Mouse (Mus musculus) Patski (cell line): ENCODE measurements around the gene Klhl26. TPM values are rescaled to one million over a fixed set of nuclear protein-coding genes. Genes with fewer than 3 reads are reported as not detected.
A peak's percentile ranks its signal among the peaks of the same experiment; 100 is the strongest.

Experiments
- ATAC-seq: fragments of 100-300 bp; one replicate; pipeline ENCODE4 v1.8.0; 2021
- CTCF ChIA-PET: fragments of 350-600 bp; sonication (Branson Sonifier 250); formaldehyde crosslinking; loops from one replicate; lab custom pipeline; 2022; ENCODE audit warnings: inconsistent platforms; lab: Charles Lee
- POLR2A ChIA-PET: fragments of 350-600 bp; sonication (Branson Sonifier 250); formaldehyde crosslinking; loops from one replicate; lab custom pipeline; 2022; ENCODE audit warnings: antibody characterized with exemption, inconsistent platforms; lab: Charles Lee
- DNase-seq: peaks from one replicate; pipeline ENCODE4 v3.0.0-alpha.2; 2011; ENCODE audit warnings: low read depth, low spot score
- H3K27me3 ChIP-seq: fragments of 371-371 bp; one replicate; pipeline ENCODE4 v1.5.1; 2021
- CTCF ChIP-seq: fragments of 100-300 bp; IDR thresholded peaks from one replicate; pipeline ENCODE4 v1.5.1; 2021
- in situ Hi-C: fragments of 300-500 bp; cut with MboI; formaldehyde crosslinking; loops from 3 replicates; pipeline ENCODE4 v1.11.1; 2018; ENCODE audit warnings: low pct_unique_long_range_greater_than_20kb, mixed read lengths
- polyA plus RNA-seq: library from polyadenylated mRNA; unstranded; gene quantifications from one replicate; pipeline ENCODE4 v1.2.3, GENCODE M21; 2021

Gene Klhl26
- polyA plus RNA-seq, 1 experiment from 2014 or later: 27.5 TPM

GRCm38 (mm10) chr8:70452196-70452966 lies 24.4 kb downstream of the Klhl26 start:
- ATAC-seq: no peak
- ChIA-PET CTCF (no interaction called here), POLR2A (no interaction called here)
- no peak for TF ChIP-seq CTCF
- in situ Hi-C loops: no loop called here
- no peaks in the 10 kb centered on the region for H3K27me3 ChIP-seq
- DNase-seq: no peak

GRCm38 (mm10) chr8:70447639-70448420 lies 28.9 kb downstream of the Klhl26 start:
- ATAC-seq: no peak
- ChIA-PET CTCF (interaction anchor here (0.8 to 1.2 kb wide), 2 partner anchors 53 to 79 kb away, joined by 3 read pairs; partner anchors contain the start of gene Fkbp8), POLR2A (interaction anchor here (0.9 kb wide), 1 partner anchor 10 kb away, joined by 3 read pairs; no protein-coding TSS in a partner anchor)

GRCm38 (mm10) chr8:70445988-70446387 lies 30.8 kb downstream of the Klhl26 start:
- POLR2A ChIA-PET: no interaction called here
- in situ Hi-C loops: no loop called here
- CTCF ChIA-PET: interaction anchor here (1.0 to 1.7 kb wide), 2 partner anchors 58 to 59 kb away, joined by 3 read pairs; no protein-coding TSS in a partner anchor
- DNase-seq (no peak), ATAC-seq (no peak)
- no peaks in the 10 kb centered on the region for H3K27me3 ChIP-seq
- TF ChIP-seq CTCF: no peak

More at GRCm38 (mm10) chr8:70447639-70448420, 28.9 kb downstream of the Klhl26 start:
- no peaks in the 10 kb centered on the region for H3K27me3 ChIP-seq
- DNase-seq: no peak
- in situ Hi-C loops: no loop called here
- no peak for TF ChIP-seq CTCF

GRCm38 (mm10) chr8:70443326-70443725 lies 33.4 kb downstream of the Klhl26 start:
- in situ Hi-C loops: no loop called here
- TF ChIP-seq CTCF: no peak
- DNase-seq: no peak
- CTCF ChIA-PET: interaction anchor here (1.0 kb wide), 1 partner anchor 24 kb away, joined by 3 read pairs; no protein-coding TSS in a partner anchor
- POLR2A ChIA-PET: no interaction called here
- no peaks in the 10 kb centered on the region for H3K27me3 ChIP-seq
- no peak for ATAC-seq

GRCm38 (mm10) chr8:70441565-70441964 lies 35.2 kb downstream of the Klhl26 start:
- ATAC-seq: no peak
- POLR2A ChIA-PET: no interaction called here
- in situ Hi-C loops: no loop called here
- no peak for TF ChIP-seq CTCF
- no peaks in the 10 kb centered on the region for H3K27me3 ChIP-seq
- no peak for DNase-seq
- CTCF ChIA-PET: interaction anchor here (1.6 kb wide), 1 partner anchor 12 kb away, joined by 3 read pairs; no protein-coding TSS in a partner anchor

GRCm38 (mm10) chr8:70440246-70440645 lies 36.5 kb downstream of the Klhl26 start:
- POLR2A ChIA-PET: no interaction called here

GRCm38 (mm10) chr8:70439848-70440179 lies 37.0 kb downstream of the Klhl26 start:
- TF ChIP-seq CTCF: no peak
- H3K27me3 ChIP-seq: no peaks in the 10 kb centered on the region
- DNase-seq: no peak
- no peak for ATAC-seq
- ChIA-PET CTCF (interaction anchor here (1.5 kb wide), 1 partner anchor 67 kb away, joined by 3 read pairs; the partner anchor contains the start of gene Rex1bd), POLR2A (no interaction called here)
- in situ Hi-C loops: no loop called here

More at GRCm38 (mm10) chr8:70440246-70440645, 36.5 kb downstream of the Klhl26 start:
- CTCF ChIA-PET: interaction anchor here (1.5 to 1.6 kb wide), 2 partner anchors 13 to 67 kb away, joined by 3 read pairs; partner anchors contain the start of gene Rex1bd
- no peaks in the 10 kb centered on the region for H3K27me3 ChIP-seq
- in situ Hi-C loops: no loop called here
- no peak for ATAC-seq
- TF ChIP-seq CTCF: no peak
- no peak for DNase-seq

- no peaks in the 10 kb centered on the region for H3K27me3 ChIP-seq
- DNase-seq: peak; percentile 73
- TF ChIP-seq CTCF: no peak
- peak; percentile 66 for ATAC-seq
- in situ Hi-C loops: no loop called here
- CTCF ChIA-PET: interaction anchor here (1.5 kb wide), 1 partner anchor 68 kb away, joined by 3 read pairs; the partner anchor contains the start of gene Rex1bd
- POLR2A ChIA-PET: no interaction called here
Observed at GRCm38 (mm10) chr8:70439055-70439847, 37.5 kb downstream of the Klhl26 start, which contains the start of gene Crtc1. Gene Crtc1, minus strand, starts transcription at chr8:70439579.

- no peak for TF ChIP-seq CTCF
- no peak for ATAC-seq
- H3K27me3 ChIP-seq: no peaks in the 10 kb centered on the region
- in situ Hi-C loops: no loop called here
- DNase-seq: no peak
- ChIA-PET POLR2A (no interaction called here), CTCF (no interaction called here)
Observed at GRCm38 (mm10) chr8:70438423-70438822, 38.3 kb downstream of the Klhl26 start.

GRCm38 (mm10) chr8:70435156-70435555 lies 41.6 kb downstream of the Klhl26 start:
- no peak for TF ChIP-seq CTCF
- no peak for ATAC-seq
- no peak for DNase-seq
- in situ Hi-C loops: no loop called here
- POLR2A ChIA-PET: no interaction called here
- CTCF ChIA-PET: interaction anchor here (1.3 kb wide), 1 partner anchor 20 kb away, joined by 3 read pairs; no protein-coding TSS in a partner anchor
- no peaks in the 10 kb centered on the region for H3K27me3 ChIP-seq
